Mouse (Mus musculus): ENCODE data around the gene Rtf2. TPM values are rescaled to one million over a fixed set of nuclear protein-coding genes. Genes with fewer than 3 reads are reported as not detected.

Gene Rtf2
- polyA plus RNA-seq, 1 experiment from 2014 or later, result 73.6 TPM

- Histone ChIP-seq H3K4me2 (no peak overlapping the region), H3K27ac (ENCODE audit: low read depth) (peak overlapping the region; percentile 83; the same call in 1 of the 2 replicates), H3K36me3 (ENCODE audit: insufficient read depth) (no peaks in the 10 kb centered on the region), H3K9ac (no peak overlapping the region), H3K9me3 (ENCODE audit: low read depth, low read length) (no peaks in the 10 kb centered on the region), H3K27me3 (ENCODE audit: insufficient read depth, low read length) (no peaks in the 10 kb centered on the region), H3K4me1 (ENCODE audit: insufficient read depth) (peaks cover 21% of the 10 kb centered on the region), H3K4me3 (ENCODE audit: low read depth, low read length) (no peak overlapping the region)
- DNase-seq, result peak; percentile 85
- TF ChIP-seq CTCF (IDR thresholded peaks at IDR 0.05; ENCODE audit: low read depth), result no peak
- ATAC-seq (ENCODE audit: insufficient read depth), result peak; percentile 87
- WGBS, result 39% methylated on average over 11 of the region's 11 CpGs
Observed at GRCm38 (mm10) chr2:172411091-172411490, 29.3 kb upstream of the Rtf2 start.

DNA sequence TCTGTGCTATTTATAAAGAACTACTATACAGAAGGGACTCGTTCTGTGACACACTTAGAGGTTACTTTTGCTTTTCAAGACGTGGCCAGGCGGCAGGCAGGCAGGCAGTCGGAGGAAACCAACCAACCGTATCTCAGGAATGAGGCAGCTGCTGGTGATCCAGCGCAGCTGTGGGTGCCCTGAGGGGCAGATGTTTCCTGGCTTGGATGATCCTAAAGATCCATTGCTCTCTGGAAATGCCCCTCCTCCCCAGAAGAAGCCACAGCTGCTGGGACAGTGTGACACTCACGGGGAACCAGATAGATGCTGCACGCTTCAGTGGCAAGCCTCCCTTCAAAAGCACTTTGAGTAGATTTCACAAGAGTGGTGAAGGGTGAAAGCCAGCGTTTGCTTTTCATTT is 27.9 kb upstream of the Rtf2 start:
- no peak for TF ChIP-seq CTCF (IDR thresholded peaks at IDR 0.05; ENCODE audit: low read depth)
- no peak overlapping the region for H3K9ac ChIP-seq
- DNase-seq, result peak; percentile 95
- H3K4me3 ChIP-seq (ENCODE audit: low read depth, low read length), result no peak overlapping the region
- peaks cover 21% of the 10 kb centered on the region for H3K4me1 ChIP-seq (ENCODE audit: insufficient read depth)
- H3K27me3 ChIP-seq (ENCODE audit: insufficient read depth, low read length), result no peaks in the 10 kb centered on the region
- H3K27ac ChIP-seq (ENCODE audit: low read depth), result peak overlapping the region; percentile 12; the same call in 1 of the 2 replicates
- no peaks in the 10 kb centered on the region for H3K9me3 ChIP-seq (ENCODE audit: low read depth, low read length)
- ATAC-seq (ENCODE audit: insufficient read depth), result peak; percentile 92
- H3K4me2 ChIP-seq, result peak overlapping the region; percentile 12; the same call in 1 of the 2 replicates
- 3% methylated on average over 9 of the region's 9 CpGs for WGBS
- H3K36me3 ChIP-seq (ENCODE audit: insufficient read depth), result no peaks in the 10 kb centered on the region

DNA sequence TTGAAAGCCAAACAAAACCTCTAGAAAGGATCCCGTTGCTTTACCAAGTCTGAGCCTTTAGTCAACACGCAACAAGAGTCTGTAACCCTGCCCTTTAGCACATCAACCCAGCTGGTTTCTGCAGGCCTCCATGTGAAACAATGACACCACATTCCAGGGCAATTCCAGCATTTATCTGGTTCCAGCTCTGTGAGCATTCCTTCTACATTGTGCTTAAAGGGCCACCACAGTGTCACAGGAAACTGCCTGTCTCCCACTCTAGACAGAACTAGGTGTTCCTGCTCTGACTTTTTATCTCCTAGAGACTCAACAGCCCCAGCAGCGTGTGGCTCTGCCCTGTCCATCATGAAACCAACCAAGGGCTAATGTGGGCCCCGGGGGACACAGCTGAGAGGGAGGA is 27.1 kb upstream of the Rtf2 start:
- H3K9ac ChIP-seq, result no peak overlapping the region
- no peaks in the 10 kb centered on the region for H3K36me3 ChIP-seq (ENCODE audit: insufficient read depth)
- H3K27ac ChIP-seq (ENCODE audit: low read depth), result peak overlapping the region; percentile 85
- H3K9me3 ChIP-seq (ENCODE audit: low read depth, low read length), result no peaks in the 10 kb centered on the region
- WGBS, result 8% methylated on average over 4 of the region's 4 CpGs
- DNase-seq (peak; percentile 77), ATAC-seq (ENCODE audit: insufficient read depth) (peak; percentile 41)
- no peaks in the 10 kb centered on the region for H3K27me3 ChIP-seq (ENCODE audit: insufficient read depth, low read length)
- H3K4me2 ChIP-seq, result 0 out of 2 replicates have a peak overlapping the region, but pooled peaks have one; percentile 3
- peaks cover 18% of the 10 kb centered on the region for H3K4me1 ChIP-seq (ENCODE audit: insufficient read depth)
- H3K4me3 ChIP-seq (ENCODE audit: low read depth, low read length), result no peak overlapping the region
- TF ChIP-seq CTCF (IDR thresholded peaks at IDR 0.05; ENCODE audit: low read depth), result no peak

DNA sequence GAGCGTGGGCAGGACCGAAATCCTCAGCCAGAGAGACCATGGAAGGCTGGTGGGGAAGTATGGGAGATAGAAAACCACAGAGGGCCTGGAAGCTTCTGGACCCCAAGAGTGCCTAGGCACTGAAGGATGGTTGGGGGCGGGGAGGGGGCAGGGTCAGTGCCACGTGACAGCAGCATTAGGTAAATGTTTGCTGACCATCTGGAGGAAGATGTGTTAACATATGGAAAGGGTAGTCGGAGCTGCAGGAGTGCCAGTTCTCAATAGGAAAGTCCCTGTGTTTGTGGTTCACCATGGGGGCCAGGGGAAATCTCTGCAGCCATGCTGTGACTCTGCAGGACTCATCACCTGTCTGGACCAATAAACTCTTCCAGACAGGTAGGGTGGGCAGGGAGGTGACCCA is 26.5 kb upstream of the Rtf2 start:
- WGBS, result 34% methylated on average over 5 of the region's 5 CpGs
- Histone ChIP-seq H3K27me3 (ENCODE audit: insufficient read depth, low read length) (no peaks in the 10 kb centered on the region), H3K9ac (no peak overlapping the region), H3K4me2 (no peak overlapping the region), H3K36me3 (ENCODE audit: insufficient read depth) (no peaks in the 10 kb centered on the region), H3K4me3 (ENCODE audit: low read depth, low read length) (no peak overlapping the region), H3K27ac (ENCODE audit: low read depth) (peak overlapping the region; percentile 85; the same call in 1 of the 2 replicates), H3K4me1 (ENCODE audit: insufficient read depth) (peaks cover 18% of the 10 kb centered on the region), H3K9me3 (ENCODE audit: low read depth, low read length) (no peaks in the 10 kb centered on the region)
- no peak for TF ChIP-seq CTCF (IDR thresholded peaks at IDR 0.05; ENCODE audit: low read depth)
- ATAC-seq (ENCODE audit: insufficient read depth), result no peak
- DNase-seq, result no peak

- Histone ChIP-seq H3K4me1 (ENCODE audit: insufficient read depth) (peaks cover 16% of the 10 kb centered on the region), H3K27me3 (ENCODE audit: insufficient read depth, low read length) (no peaks in the 10 kb centered on the region), H3K4me2 (no peak overlapping the region), H3K9ac (no peak overlapping the region), H3K9me3 (ENCODE audit: low read depth, low read length) (no peaks in the 10 kb centered on the region), H3K4me3 (ENCODE audit: low read depth, low read length) (no peak overlapping the region), H3K36me3 (ENCODE audit: insufficient read depth) (no peaks in the 10 kb centered on the region), H3K27ac (ENCODE audit: low read depth) (no peak overlapping the region)
- no peak for TF ChIP-seq CTCF (IDR thresholded peaks at IDR 0.05; ENCODE audit: low read depth)
- DNase-seq (no peak), ATAC-seq (ENCODE audit: insufficient read depth) (no peak)
- 53% methylated on average over 12 of the region's 12 CpGs for WGBS
Observed at GRCm38 (mm10) chr2:172416218-172416617, 24.1 kb upstream of the Rtf2 start.

- no peaks in the 10 kb centered on the region for H3K36me3 ChIP-seq (ENCODE audit: insufficient read depth)
- DNase-seq, result no peak
- H3K27ac ChIP-seq (ENCODE audit: low read depth), result no peak overlapping the region
- no peaks in the 10 kb centered on the region for H3K9me3 ChIP-seq (ENCODE audit: low read depth, low read length)
- no peak overlapping the region for H3K4me3 ChIP-seq (ENCODE audit: low read depth, low read length)
- no peak overlapping the region for H3K9ac ChIP-seq
- 81% methylated on average over 5 of the region's 5 CpGs for WGBS
- peaks cover 13% of the 10 kb centered on the region for H3K4me1 ChIP-seq (ENCODE audit: insufficient read depth)
- H3K4me2 ChIP-seq, result no peak overlapping the region
- ATAC-seq (ENCODE audit: insufficient read depth), result no peak
- TF ChIP-seq CTCF (IDR thresholded peaks at IDR 0.05; ENCODE audit: low read depth), result no peak
- no peaks in the 10 kb centered on the region for H3K27me3 ChIP-seq (ENCODE audit: insufficient read depth, low read length)
Observed at GRCm38 (mm10) chr2:172416876-172417275, 23.5 kb upstream of the Rtf2 start.

DNA sequence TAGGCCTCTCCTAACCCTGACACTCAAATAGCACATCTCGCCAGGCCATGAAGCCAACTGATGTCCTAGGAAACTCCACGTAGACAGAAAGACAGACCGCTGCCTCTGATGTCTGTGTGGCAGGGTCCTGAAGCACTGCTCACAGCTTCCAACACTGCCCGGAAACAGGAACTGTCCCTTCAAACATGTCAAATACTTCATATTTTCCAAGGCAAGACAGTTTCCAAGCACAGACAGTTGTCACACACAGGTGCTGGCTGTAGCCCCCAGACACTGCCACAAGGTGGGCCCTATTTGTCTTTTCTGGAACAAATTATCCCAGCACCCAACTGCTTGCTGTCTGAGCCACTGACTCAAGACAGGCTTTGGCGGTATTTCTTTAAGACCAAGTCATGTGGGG is 22.1 kb upstream of the Rtf2 start:
- ATAC-seq (ENCODE audit: insufficient read depth), result no peak
- no peak for DNase-seq
- Histone ChIP-seq H3K27ac (ENCODE audit: low read depth) (no peak overlapping the region), H3K4me1 (ENCODE audit: insufficient read depth) (peaks cover 9% of the 10 kb centered on the region), H3K27me3 (ENCODE audit: insufficient read depth, low read length) (no peaks in the 10 kb centered on the region), H3K36me3 (ENCODE audit: insufficient read depth) (no peaks in the 10 kb centered on the region), H3K4me2 (no peak overlapping the region), H3K4me3 (ENCODE audit: low read depth, low read length) (no peak overlapping the region), H3K9ac (no peak overlapping the region), H3K9me3 (ENCODE audit: low read depth, low read length) (no peaks in the 10 kb centered on the region)
- no peak for TF ChIP-seq CTCF (IDR thresholded peaks at IDR 0.05; ENCODE audit: low read depth)
- 76% methylated on average over 5 of the region's 5 CpGs for WGBS

DNA sequence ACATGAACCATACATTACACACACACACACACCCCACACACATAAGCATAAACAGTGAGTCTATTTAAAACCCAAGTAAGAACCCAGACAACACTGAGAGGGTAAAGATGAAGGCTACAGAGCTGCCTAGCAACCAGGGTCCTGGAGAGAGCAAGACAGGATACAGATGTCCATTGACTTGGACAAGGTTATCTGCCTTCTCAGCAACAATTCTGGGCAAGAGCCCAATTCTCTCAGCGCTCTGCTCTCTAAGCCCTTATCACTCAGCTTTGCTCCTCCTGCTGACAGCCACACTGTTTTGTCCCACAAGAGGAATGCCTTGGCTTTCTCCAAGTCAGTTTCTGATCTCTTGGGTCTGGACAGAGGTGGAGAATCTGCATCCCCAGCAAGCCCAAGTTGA is 9.7 kb upstream of the Rtf2 start:
- Histone ChIP-seq H3K9me3 (ENCODE audit: low read depth, low read length) (no peaks in the 10 kb centered on the region), H3K4me3 (ENCODE audit: low read depth, low read length) (no peak overlapping the region), H3K9ac (no peak overlapping the region), H3K36me3 (ENCODE audit: insufficient read depth) (no peaks in the 10 kb centered on the region), H3K4me2 (no peak overlapping the region), H3K27ac (ENCODE audit: low read depth) (peak overlapping the region; percentile 2; the same call in 1 of the 2 replicates), H3K4me1 (ENCODE audit: insufficient read depth) (no peaks in the 10 kb centered on the region), H3K27me3 (ENCODE audit: insufficient read depth, low read length) (no peaks in the 10 kb centered on the region)
- DNase-seq, result peak; percentile 93
- ATAC-seq (ENCODE audit: insufficient read depth), result peak; percentile 94
- 16% methylated on average over 1 of the region's 1 CpGs for WGBS
- TF ChIP-seq CTCF (IDR thresholded peaks at IDR 0.05; ENCODE audit: low read depth), result no peak

Measured in lung, embryonic 14.5 days (tissue).